Mouse (Mus musculus) midbrain, postnatal 0 days (tissue): ENCODE results near the gene Lgi4. TPM values are rescaled to one million over a fixed set of nuclear protein-coding genes. Genes with fewer than 3 reads are reported as not detected.

Experiments used
- ATAC-seq: fragments of 200-750 bp; cut with Nextera tagmentation; 2 replicates; pipeline ENCODE4 v1.8.0; 2017; ENCODE audit warnings: moderate number of reproducible peaks, mild to moderate bottlenecking, moderate TSS enrichment, moderate library complexity; ENCODE audit not compliant: low FRiP score
- DNase-seq: peaks from one replicate; pipeline ENCODE4 v3.0.0-alpha.2; 2015; ENCODE audit warnings: low spot score
- H3K27ac ChIP-seq: fragments of 300-500 bp; sonication (generic); 2 replicates; pipeline ENCODE4 v1.5.1; 2014; ENCODE audit warnings: low read depth, mild to moderate bottlenecking, low read length, mixed read lengths
- H3K27me3 ChIP-seq: fragments of 300-500 bp; sonication (generic); 2 replicates; pipeline ENCODE4 v1.6.1; 2014; ENCODE audit warnings: low read length, control low read depth, mixed read lengths; ENCODE audit not compliant: insufficient read depth
- H3K36me3 ChIP-seq: fragments of 300-500 bp; sonication (generic); 2 replicates; pipeline ENCODE4 v1.6.1; 2014; ENCODE audit warnings: low read length, control low read depth, mixed read lengths; ENCODE audit not compliant: insufficient read depth
- H3K4me1 ChIP-seq: fragments of 300-500 bp; sonication (generic); 2 replicates; pipeline ENCODE4 v1.6.1; 2014; ENCODE audit warnings: mild to moderate bottlenecking, control low read depth, antibody characterized with exemption, low read length, mixed read lengths; ENCODE audit not compliant: insufficient read depth
- H3K4me2 ChIP-seq: fragments of 300-500 bp; sonication (generic); 2 replicates; pipeline ENCODE4 v1.6.1; 2014; ENCODE audit warnings: low read depth, mild to moderate bottlenecking, low read length, mixed read lengths; ENCODE audit not compliant: poor library complexity, severe bottlenecking
- H3K4me3 ChIP-seq: fragments of 300-500 bp; sonication (generic); 2 replicates; pipeline ENCODE4 v1.5.1; 2014; ENCODE audit warnings: low read depth, mild to moderate bottlenecking, low read length, moderate library complexity
- H3K9ac ChIP-seq: fragments of 300-500 bp; sonication (generic); replicated peaks from 2 replicates; pipeline ENCODE4 v1.6.1; 2014; ENCODE audit warnings: mild to moderate bottlenecking, low read length, moderate library complexity, mixed read lengths; ENCODE audit not compliant: poor library complexity, severe bottlenecking
- H3K9me3 ChIP-seq: fragments of 300-500 bp; sonication (generic); 2 replicates; pipeline ENCODE4 v1.6.1; 2016; ENCODE audit warnings: low read length, control low read depth
- CTCF ChIP-seq: IDR thresholded peaks from 2 replicates; pipeline ENCODE4 v1.5.1; 2016; ENCODE audit warnings: antibody characterized with exemption, mild to moderate bottlenecking
- WGBS: fragments of 180-500 bp; shearing (Covaris S2); extraction: QIAGEN DNeasy Blood & Tissue Kit; methylation state at CpG from one replicate; pipeline ENCODE4 v1.1.7; 2014; 5-methylcytosine and 5-hydroxymethylcytosine counted together
- polyA plus RNA-seq: library from polyadenylated mRNA; unstranded; fragments of >200 nt; fragmentation: Nextera tagmentation; extraction: Ambion mirVana; gene quantifications from 2 replicates; pipeline ENCODE4 v1.2.1, GENCODE M21; 2015
- total RNA-seq: library from RNA; depleted of rRNA; stranded (reverse); fragments of >200 nt; gene quantifications from 2 replicates; pipeline ENCODE4 v1.2.3, GENCODE M21; 2014

The Lgi4 gene
- total and polyA plus RNA-seq, 2 experiments from 2014 or later: 0.56 to 1.3 TPM

GRCm38 (mm10) chr7:31049846-31050281 is 9.3 kb upstream of the Lgi4 start:
- peaks cover 9% of the 10 kb centered on the region; the same call in 1 of the 2 replicates for H3K4me1 ChIP-seq
- no peak for TF ChIP-seq CTCF
- peak; percentile 48; the same call in 1 of the 2 replicates for ATAC-seq
- peak overlapping the region; percentile 69 for H3K4me2 ChIP-seq
- under 1% methylated on average over 12 of the region's 15 CpGs for WGBS
- peaks cover 14% of the 10 kb centered on the region for H3K27me3 ChIP-seq
- peak overlapping the region; percentile 67 for H3K9ac ChIP-seq
- H3K9me3 ChIP-seq: no peaks in the 10 kb centered on the region
- H3K4me3 ChIP-seq: peak overlapping the region; percentile 44
- DNase-seq: peak; percentile 58
- no peaks in the 10 kb centered on the region for H3K36me3 ChIP-seq
- peak overlapping the region; percentile 27; the same call in 1 of the 2 replicates for H3K27ac ChIP-seq

GRCm38 (mm10) chr7:31050487-31050886 is 8.7 kb upstream of the Lgi4 start:
- Histone ChIP-seq H3K27ac (peak overlapping the region; percentile 27), H3K4me2 (peak overlapping the region; percentile 69), H3K9ac (peak overlapping the region; percentile 67), H3K9me3 (no peaks in the 10 kb centered on the region), H3K4me1 (peaks cover 9% of the 10 kb centered on the region; the same call in 1 of the 2 replicates), H3K4me3 (peak overlapping the region; percentile 44), H3K36me3 (no peaks in the 10 kb centered on the region), H3K27me3 (peaks cover 14% of the 10 kb centered on the region)
- TF ChIP-seq CTCF: no peak
- WGBS: under 1% methylated on average over 6 of the region's 6 CpGs
- DNase-seq (no peak), ATAC-seq (no peak; the same call in 1 of the 2 replicates)

- no peaks in the 10 kb centered on the region for H3K9me3 ChIP-seq
- peaks cover 14% of the 10 kb centered on the region for H3K27me3 ChIP-seq
- WGBS: 2% methylated on average over 9 of the region's 9 CpGs
- H3K4me2 ChIP-seq: peak overlapping the region; percentile 69
- H3K27ac ChIP-seq: peak overlapping the region; percentile 27
- no peak for ATAC-seq
- peak overlapping the region; percentile 67 for H3K9ac ChIP-seq
- H3K4me3 ChIP-seq: peak overlapping the region; percentile 44
- peaks cover 9% of the 10 kb centered on the region; the same call in 1 of the 2 replicates for H3K4me1 ChIP-seq
- no peaks in the 10 kb centered on the region for H3K36me3 ChIP-seq
- no peak for TF ChIP-seq CTCF
- DNase-seq: peak; percentile 60
Observed at GRCm38 (mm10) chr7:31050921-31051320, 8.2 kb upstream of the Lgi4 start.

GRCm38 (mm10) chr7:31051321-31052021 is 7.7 kb upstream of the Lgi4 start, which contains the start of gene Fxyd7:
Gene Fxyd7, minus strand, starts transcription at chr7:31051467.
- peak; percentile 28; the same call in 1 of the 2 replicates for ATAC-seq

GRCm38 (mm10) chr7:31052251-31052635 is 6.9 kb upstream of the Lgi4 start:
- peak overlapping the region; percentile 44 for H3K4me3 ChIP-seq
- ATAC-seq (no peak), DNase-seq (no peak)
- H3K27me3 ChIP-seq: peaks cover 14% of the 10 kb centered on the region
- 4% methylated on average over 22 of the region's 22 CpGs for WGBS
- no peak for TF ChIP-seq CTCF
- H3K4me1 ChIP-seq: peaks cover 9% of the 10 kb centered on the region; the same call in 1 of the 2 replicates
- no peaks in the 10 kb centered on the region for H3K36me3 ChIP-seq
- no peaks in the 10 kb centered on the region for H3K9me3 ChIP-seq
- peak overlapping the region; percentile 69 for H3K4me2 ChIP-seq
- no peak overlapping the region for H3K27ac ChIP-seq
- H3K9ac ChIP-seq: no peak overlapping the region

More at GRCm38 (mm10) chr7:31051321-31052021, 7.7 kb upstream of the Lgi4 start, which contains the start of gene Fxyd7:
- Histone ChIP-seq H3K27me3 (peaks cover 14% of the 10 kb centered on the region), H3K4me3 (peak within 1 kb of the TSS; percentile 44), H3K36me3 (no peaks in the 10 kb centered on the region), H3K9me3 (no peaks in the 10 kb centered on the region), H3K4me1 (peaks cover 9% of the 10 kb centered on the region; the same call in 1 of the 2 replicates), H3K27ac (peak within 1 kb of the TSS; percentile 27), H3K9ac (peak within 1 kb of the TSS; percentile 67), H3K4me2 (peak within 1 kb of the TSS; percentile 69)
- WGBS: 3% methylated on average over 25 of the region's 28 CpGs
- peak; percentile 30 for TF ChIP-seq CTCF
- DNase-seq: peak; percentile 44
